Mouse (Mus musculus) olfactory bulb, adult 2 months (tissue): ENCODE results near the gene Axin1. TPM values are rescaled to one million over a fixed set of nuclear protein-coding genes. Genes with fewer than 3 reads are reported as not detected.
A peak's percentile ranks its signal among the peaks of the same experiment; 100 is the strongest.

Source experiments
- H3K27ac ChIP-seq: fragments of 200-500 bp; 2 replicates; pipeline ENCODE4 v1.5.1; 2012; ENCODE audit warnings: low read depth, low read length; ENCODE audit not compliant: insufficient read depth
- H3K4me1 ChIP-seq: fragments of 200-500 bp; 2 replicates; pipeline ENCODE4 v1.6.1; 2012; ENCODE audit warnings: low read length; ENCODE audit not compliant: control insufficient read depth, insufficient read depth
- H3K4me3 ChIP-seq: fragments of 200-500 bp; 2 replicates; pipeline ENCODE4 v1.5.1; 2012; ENCODE audit warnings: mild to moderate bottlenecking, low read depth, low read length, moderate library complexity; ENCODE audit not compliant: insufficient read depth
- CTCF ChIP-seq: fragments of 200-500 bp; IDR thresholded peaks from 2 replicates; pipeline ENCODE4 v1.5.1; 2012; ENCODE audit warnings: low read depth, mild to moderate bottlenecking, low read length, moderate library complexity; ENCODE audit not compliant: insufficient read depth
- POLR2A ChIP-seq: fragments of 200-500 bp; IDR thresholded peaks from 2 replicates; pipeline ENCODE4 v1.6.1; 2012; ENCODE audit warnings: mild to moderate bottlenecking, low read depth, low read length, moderate library complexity; ENCODE audit not compliant: insufficient read depth
- WGBS: fragments of 180-500 bp; shearing (Covaris S2); methylation state at CpG from one replicate; pipeline ENCODE4 v1.1.7; 2018; 5-methylcytosine and 5-hydroxymethylcytosine counted together
- polyA plus RNA-seq: library from polyadenylated mRNA; stranded (reverse); fragments of >200 nt; gene quantifications from 2 replicates; pipeline ENCODE4 v1.2.4, GENCODE M21; 2012; ENCODE audit warnings: low replicate concordance; ENCODE audit not compliant: missing spikeins, insufficient read depth, insufficient read length

Axin1 gene
- polyA plus RNA-seq, 1 experiment = not detected

DNA sequence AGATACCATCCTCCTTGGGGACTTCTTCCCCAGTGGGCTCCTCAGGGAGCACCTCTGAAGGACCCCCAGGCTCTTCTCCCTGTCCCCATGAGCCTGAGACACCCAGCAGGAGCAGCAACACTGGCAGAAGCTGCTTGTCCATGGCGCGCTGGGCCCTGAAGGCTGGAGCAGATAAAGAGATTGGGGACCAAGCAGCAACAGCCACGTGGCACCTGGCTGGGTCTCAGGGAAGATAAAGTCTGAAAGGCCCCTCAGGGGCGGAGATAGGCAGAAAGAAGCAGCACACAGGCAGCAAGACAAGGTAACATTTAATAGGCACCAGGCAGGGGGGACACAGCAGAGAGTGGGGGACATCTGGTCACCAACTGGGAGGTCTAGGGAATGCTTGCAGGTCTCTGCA lies 60.4 kb downstream of the Axin1 start, which contains the start of gene Pdia2:
Gene Pdia2 (minus strand): TSS at position 196 of the 400 bp plus-strand sequence.
- TF ChIP-seq CTCF = no peak
- TF ChIP-seq POLR2A = no peak
- Histone ChIP-seq H3K27ac (no peak within 1 kb of the TSS), H3K4me3 (no peak within 1 kb of the TSS), H3K4me1 (peaks cover 11% of the 10 kb centered on the region)
- 81% methylated on average over 4 of the region's 4 CpGs for WGBS

DNA sequence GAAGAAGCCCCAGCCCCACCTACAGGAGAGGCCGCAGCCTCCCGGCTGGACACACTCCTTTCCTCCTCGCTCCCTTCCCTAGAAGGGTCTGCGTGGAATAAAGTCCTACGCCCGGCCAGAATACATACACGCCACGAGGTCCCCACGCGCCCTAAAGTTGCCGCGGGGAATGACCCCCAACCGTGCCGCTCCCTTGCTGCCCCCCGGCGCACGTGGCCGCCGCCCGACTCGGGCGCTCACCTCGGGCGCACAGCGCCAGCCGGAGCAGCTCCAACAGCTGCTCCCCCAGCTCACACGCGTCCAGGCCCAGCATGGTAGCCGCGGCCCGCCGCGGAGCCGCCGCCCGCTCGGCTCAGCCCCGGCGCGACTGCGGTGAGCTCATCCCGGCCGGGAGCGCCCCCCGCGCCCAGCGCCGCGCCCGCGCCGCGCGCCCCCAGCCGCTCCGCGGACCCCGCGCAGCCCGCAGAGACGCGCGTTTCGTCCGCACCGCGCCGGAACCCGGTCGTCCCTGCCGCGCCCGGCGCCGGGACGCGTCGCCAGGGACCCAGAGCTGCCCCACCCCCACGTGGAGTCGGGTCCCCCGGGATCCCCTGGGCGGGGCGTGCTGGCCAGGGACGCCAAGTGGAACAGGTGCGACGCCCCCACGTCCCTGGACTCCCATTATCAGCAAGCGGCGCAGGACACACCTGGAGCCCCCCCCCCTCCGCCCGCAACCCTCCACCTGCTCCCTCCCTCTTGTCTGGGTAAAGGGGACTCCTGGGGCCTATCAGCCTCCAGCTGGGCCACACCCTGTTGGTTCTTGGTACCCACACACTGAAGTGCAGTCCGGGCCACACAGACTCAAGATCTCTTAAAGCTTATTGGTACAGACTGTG lies 62.6 kb downstream of the Axin1 start:
- no peak overlapping the region for H3K27ac ChIP-seq
- TF ChIP-seq CTCF (no peak), POLR2A (no peak)

DNA sequence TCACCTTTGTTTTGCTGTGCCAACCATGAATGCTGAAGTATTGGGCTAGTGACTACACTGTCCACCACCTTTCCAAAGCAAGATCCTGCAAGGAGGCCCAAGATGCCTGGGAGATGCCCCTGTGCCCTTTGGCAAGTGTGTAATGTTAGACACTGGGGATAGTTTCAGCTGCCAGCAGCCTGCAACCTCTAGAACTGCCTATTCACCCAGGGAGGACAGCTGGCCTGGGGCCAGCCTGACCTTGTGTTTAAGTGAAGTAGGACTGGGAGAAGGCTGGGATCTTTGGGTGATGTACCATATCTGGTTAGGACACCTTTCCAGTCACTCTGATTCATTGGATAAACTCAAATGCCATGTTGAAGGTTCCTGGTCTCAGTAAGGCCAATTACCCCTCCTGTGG lies 63.5 kb downstream of the Axin1 start:
- Histone ChIP-seq H3K4me3 (no peak overlapping the region), H3K27ac (no peak overlapping the region), H3K4me1 (peaks cover 18% of the 10 kb centered on the region)

More for the DNA sequence above, 62.6 kb downstream of the Axin1 start:
- 7% methylated on average over 92 of the region's 92 CpGs for WGBS
- Histone ChIP-seq H3K4me3 (peak overlapping the region; percentile 61), H3K4me1 (peaks cover 18% of the 10 kb centered on the region)

DNA sequence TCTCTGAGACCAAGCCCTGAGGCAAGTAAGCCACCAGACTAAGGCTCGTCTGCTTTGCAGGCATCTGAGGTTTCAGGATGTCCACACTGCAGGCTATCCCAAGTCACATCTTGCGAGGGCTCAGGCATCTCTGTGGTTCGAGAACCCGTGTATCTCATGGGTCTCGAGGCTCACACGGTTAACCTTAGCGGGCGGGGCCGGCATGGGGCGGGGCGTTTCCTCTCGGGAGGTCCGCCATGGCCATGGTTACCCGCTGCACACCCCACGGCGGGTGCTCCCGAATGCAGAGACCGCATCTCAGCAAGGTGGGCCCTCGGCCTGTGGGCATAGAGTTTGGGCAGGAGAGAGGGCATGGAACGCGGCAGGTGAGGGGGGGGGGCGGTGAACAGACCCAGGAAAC lies 64.2 kb downstream of the Axin1 start, which contains the start of gene Rgs11:
Gene Rgs11 (plus strand): TSS at position 215 of the 400 bp plus-strand sequence.
- no peak within 1 kb of the TSS for H3K27ac ChIP-seq
- H3K4me3 ChIP-seq = peak within 1 kb of the TSS; percentile 53
- peaks cover 18% of the 10 kb centered on the region for H3K4me1 ChIP-seq
- WGBS = 6% methylated on average over 22 of the region's 22 CpGs
- TF ChIP-seq CTCF (no peak), POLR2A (no peak)

More for the DNA sequence above, 63.5 kb downstream of the Axin1 start:
- TF ChIP-seq CTCF = no peak
- TF ChIP-seq POLR2A = no peak

DNA sequence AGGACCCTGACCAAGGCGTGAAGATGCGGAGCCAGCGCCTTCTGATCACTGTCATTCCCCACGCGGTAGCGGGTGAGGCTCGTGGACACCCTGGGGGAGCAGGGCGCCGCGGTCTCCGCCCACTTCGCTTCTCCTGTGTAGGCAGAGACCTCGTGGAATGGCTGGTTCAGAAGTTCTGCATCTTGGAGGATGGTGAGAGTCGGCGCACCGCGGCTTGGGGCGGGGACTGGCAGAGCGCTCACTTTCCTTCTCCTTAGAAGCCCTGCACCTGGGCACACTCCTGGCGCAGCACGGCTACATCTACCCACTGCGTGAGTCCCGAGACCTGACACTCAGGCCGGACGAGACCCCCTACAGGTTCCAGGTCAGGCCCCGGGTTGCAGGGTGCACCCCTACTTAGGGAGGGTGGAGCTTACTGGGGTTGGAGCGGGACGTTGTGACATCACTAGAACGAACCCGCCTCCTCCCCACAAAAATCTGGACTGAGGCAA lies 64.9 kb downstream of the Axin1 start:
- under 1% methylated on average over 30 of the region's 30 CpGs for WGBS
- Histone ChIP-seq H3K4me3 (peak overlapping the region; percentile 53), H3K4me1 (peaks cover 18% of the 10 kb centered on the region), H3K27ac (no peak overlapping the region)
- TF ChIP-seq POLR2A (no peak), CTCF (no peak)

DNA sequence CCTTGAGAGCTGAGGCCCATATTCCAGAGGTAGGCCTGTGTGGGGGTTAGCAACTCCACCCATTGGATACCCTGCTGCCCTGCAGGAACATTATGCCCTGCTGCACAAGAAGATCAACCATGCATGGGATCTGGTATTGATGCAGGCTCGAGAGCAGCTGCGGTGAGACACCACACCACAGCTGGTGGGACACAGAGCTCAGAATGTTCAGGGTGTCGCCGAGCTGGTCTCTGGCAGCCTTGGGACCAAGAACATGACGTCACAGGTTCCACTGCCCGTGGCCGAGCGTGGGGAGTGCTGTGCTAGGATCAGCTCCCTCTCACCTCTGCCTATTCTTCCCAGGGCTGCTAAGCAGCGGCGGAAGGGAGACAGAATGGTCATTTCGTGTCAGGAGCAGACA lies 66.3 kb downstream of the Axin1 start:
- 38% methylated on average over 11 of the region's 11 CpGs for WGBS
- no peak for TF ChIP-seq POLR2A
- TF ChIP-seq CTCF = no peak

DNA sequence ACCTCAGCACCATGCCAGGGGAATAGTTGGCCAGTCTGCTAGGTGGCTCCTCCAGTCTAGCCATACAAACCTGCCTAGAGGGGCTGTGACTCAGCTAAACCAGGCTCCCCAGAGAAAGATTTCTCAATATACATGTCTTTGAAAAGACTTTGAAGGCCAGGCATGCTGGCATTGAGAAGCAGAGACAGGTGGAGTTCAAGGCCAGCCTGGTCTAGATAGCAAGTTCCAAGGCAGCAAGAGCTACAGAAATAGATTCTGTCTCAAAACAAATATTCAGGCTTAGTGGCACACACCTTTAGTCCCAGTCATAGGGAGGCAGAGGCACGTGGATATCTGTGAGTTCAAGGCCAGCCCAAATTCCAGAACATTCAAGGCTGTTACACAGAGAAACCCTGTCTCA lies 67.9 kb downstream of the Axin1 start:
- H3K4me3 ChIP-seq = no peak overlapping the region
- no peak overlapping the region for H3K27ac ChIP-seq
- H3K4me1 ChIP-seq = peaks cover 18% of the 10 kb centered on the region
- 73% methylated on average over 1 of the region's 1 CpGs for WGBS
- TF ChIP-seq CTCF (no peak), POLR2A (no peak)

More for the DNA sequence above, 66.3 kb downstream of the Axin1 start:
- Histone ChIP-seq H3K4me3 (no peak overlapping the region), H3K27ac (no peak overlapping the region), H3K4me1 (peaks cover 18% of the 10 kb centered on the region)

DNA sequence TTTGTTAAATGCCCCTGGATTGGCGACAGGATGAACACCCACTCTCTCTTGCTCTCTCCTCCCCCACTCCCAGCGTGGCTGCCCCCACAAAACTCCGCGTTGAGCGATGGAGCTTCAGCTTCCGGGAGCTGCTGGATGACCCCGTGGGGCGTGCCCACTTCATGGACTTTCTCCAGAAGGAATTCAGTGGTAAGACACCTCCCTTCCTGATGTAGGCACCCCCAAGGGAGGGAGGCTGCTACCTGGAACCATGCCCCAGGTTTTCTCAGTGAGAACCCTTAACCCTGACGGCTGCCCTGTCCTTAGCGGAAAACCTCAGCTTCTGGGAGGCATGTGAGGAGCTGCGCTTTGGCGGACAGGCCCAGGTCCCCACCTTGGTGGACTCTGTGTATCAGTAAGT lies 69.2 kb downstream of the Axin1 start, which contains the start of gene Arhgdig:
Gene Arhgdig (minus strand): TSS at position 101 of the 400 bp plus-strand sequence.
- TF ChIP-seq POLR2A = no peak
- no peak for TF ChIP-seq CTCF
- Histone ChIP-seq H3K27ac (no peak within 1 kb of the TSS), H3K4me3 (no peak within 1 kb of the TSS), H3K4me1 (peaks cover 15% of the 10 kb centered on the region)
- WGBS = 90% methylated on average over 12 of the region's 12 CpGs

DNA sequence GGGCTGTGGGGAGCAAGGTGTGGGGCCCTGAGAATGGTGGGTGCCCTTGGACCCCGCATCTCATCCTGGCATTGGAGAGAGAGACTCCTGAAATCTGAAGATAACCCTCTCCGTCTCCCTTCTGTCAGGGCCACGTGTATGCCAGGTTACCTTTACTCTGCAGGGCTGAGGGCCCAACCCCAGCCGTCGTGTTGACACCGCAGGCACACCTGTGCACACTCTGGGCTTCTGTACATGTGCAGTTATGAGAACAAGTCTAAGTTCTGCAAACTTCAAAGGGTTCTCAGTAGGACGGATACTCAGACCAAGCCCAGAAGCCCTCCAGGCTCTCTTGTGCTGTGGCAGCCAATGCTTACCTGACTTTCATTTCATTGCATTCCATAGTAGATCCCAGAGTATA lies 73.8 kb downstream of the Axin1 start:
- WGBS = 91% methylated on average over 7 of the region's 7 CpGs
- no peak overlapping the region for H3K4me3 ChIP-seq
- no peak for TF ChIP-seq POLR2A
- TF ChIP-seq CTCF = no peak
- H3K4me1 ChIP-seq = no peaks in the 10 kb centered on the region
- H3K27ac ChIP-seq = no peak overlapping the region
